Mouse (Mus musculus): ENCODE data around the gene Dnajb14. TPM values are rescaled to one million over a fixed set of nuclear protein-coding genes. Genes with fewer than 3 reads are reported as not detected.
"Not testable (repeated sequence)": the region's sequence is repeated elsewhere in the genome, so short reads cannot be mapped to it uniquely, and the experiment has no call there.

Dnajb14 gene
- polyA plus RNA-seq, 1 experiment = 6.1 TPM

- TF ChIP-seq CTCF (IDR thresholded peaks at IDR 0.05; ENCODE audit: insufficient read depth, low read length) = no peak
- TF ChIP-seq POLR2A (IDR thresholded peaks at IDR 0.05; ENCODE audit: borderline replicate concordance, extremely low read depth, low read depth, low read length) = no peak
- peaks cover 2% of the 10 kb centered on the region; the same call in 1 of the 2 replicates for H3K4me1 ChIP-seq (ENCODE audit: control insufficient read depth, insufficient read depth, low read length)
- 73% methylated on average over 8 of the region's 8 CpGs for WGBS
- no peak for DNase-seq
- H3K4me3 ChIP-seq (replicated peaks; ENCODE audit: extremely low read depth, low read depth, low read length) = no peak overlapping the region
These were observed 96.0 kb downstream of the Dnajb14 start for GRCm38 (mm10) chr3:137963508-137963907.

GRCm38 (mm10) chr3:137964014-137964413 lies 96.5 kb downstream of the Dnajb14 start:
- 42% methylated on average over 1 of the region's 1 CpGs for WGBS
- not testable (repeated sequence) for H3K4me3 ChIP-seq (replicated peaks; ENCODE audit: extremely low read depth, low read depth, low read length); DNase-seq; H3K4me1 ChIP-seq (ENCODE audit: control insufficient read depth, insufficient read depth, low read length)

Other genes starting within 250 kb of the Dnajb14 start
- gene Ddit4l, start 246.1 kb upstream of the Dnajb14 start, polyA plus RNA-seq (2012; rRNA removed) = 1.7 and 5.1 TPM in 2 replicates
- gene Gm21962, start 196.2 kb upstream of the Dnajb14 start, polyA plus RNA-seq (2012; rRNA removed) = not detected in 2 replicates
- 400 and 437 TPM in 2 replicates for gene H2afz, start 3.2 kb upstream of the Dnajb14 start, polyA plus RNA-seq (2012; rRNA removed)
- gene Lamtor3, start 50.8 kb downstream of the Dnajb14 start, polyA plus RNA-seq (2012; rRNA removed) = 19.6 and 31.7 TPM in 2 replicates
- gene Dapp1, start 113.9 kb downstream of the Dnajb14 start, polyA plus RNA-seq (2012; rRNA removed) = 4.5 and 7.1 TPM in 2 replicates
- 0.15 and 2.3 TPM in 2 replicates for gene 1110002E22Rik, start 197.4 kb downstream of the Dnajb14 start, polyA plus RNA-seq (2012; rRNA removed)
- 0.15 and 0.18 TPM in 2 replicates for gene Gm5105, start 199.7 kb downstream of the Dnajb14 start, polyA plus RNA-seq (2012; rRNA removed)